Mouse (Mus musculus) lung, embryonic 16.5 days (tissue): ENCODE measurements around the gene Cacng7. TPM values are rescaled to one million over a fixed set of nuclear protein-coding genes. Genes with fewer than 3 reads are reported as not detected.

Experiments
- ATAC-seq: fragments of 200-750 bp; cut with Nextera tagmentation; 2 replicates; pipeline ENCODE4 v1.8.0; 2017; ENCODE audit warnings: low read depth, mild to moderate bottlenecking, moderate library complexity
- H3K27ac ChIP-seq: fragments of 300-500 bp; sonication (generic); 2 replicates; pipeline ENCODE4 v1.5.1; 2014; ENCODE audit warnings: mild to moderate bottlenecking, control low read depth, low read length
- H3K27me3 ChIP-seq: fragments of 300-500 bp; sonication (generic); 2 replicates; pipeline ENCODE4 v1.6.1; 2014; ENCODE audit warnings: low read depth, low read length, mixed read lengths; ENCODE audit not compliant: control insufficient read depth, insufficient read depth
- H3K36me3 ChIP-seq: fragments of 300-500 bp; sonication (generic); 2 replicates; pipeline ENCODE4 v1.6.1; 2014; ENCODE audit warnings: low read length; ENCODE audit not compliant: control insufficient read depth, insufficient read depth
- H3K4me1 ChIP-seq: fragments of 300-500 bp; sonication (generic); replicated peaks from 2 replicates; pipeline ENCODE4 v1.6.1; 2014; ENCODE audit warnings: low read length, mixed read lengths; ENCODE audit not compliant: control insufficient read depth, insufficient read depth
- H3K4me2 ChIP-seq: fragments of 300-500 bp; sonication (generic); 2 replicates; pipeline ENCODE4 v1.6.1; 2014; ENCODE audit warnings: low read depth, low read length, control low read depth
- H3K4me3 ChIP-seq: fragments of 300-500 bp; sonication (generic); 2 replicates; pipeline ENCODE4 v1.5.1; 2014; ENCODE audit warnings: mild to moderate bottlenecking, low read length, control low read depth
- H3K9ac ChIP-seq: fragments of 300-500 bp; sonication (generic); 2 replicates; pipeline ENCODE4 v1.6.1; 2014; ENCODE audit warnings: low read length, control low read depth
- H3K9me3 ChIP-seq: fragments of 300-500 bp; sonication (generic); 2 replicates; pipeline ENCODE4 v1.6.1; 2016; ENCODE audit warnings: low read length; ENCODE audit not compliant: control insufficient read depth
- WGBS: fragments of 180-500 bp; shearing (Covaris S2); extraction: QIAGEN DNeasy Blood & Tissue Kit; methylation state at CpG from one replicate; pipeline ENCODE4 v1.1.7; 2014; 5-methylcytosine and 5-hydroxymethylcytosine counted together
- polyA plus RNA-seq: library from polyadenylated mRNA; unstranded; fragments of >200 nt; fragmentation: Nextera tagmentation; extraction: Ambion mirVana; gene quantifications from 2 replicates; pipeline ENCODE4 v1.2.1, GENCODE M21; 2015

Cacng7 gene
- polyA plus RNA-seq, 1 experiment from 2014 or later, result 0.55 TPM

GRCm38 (mm10) chr7:3314121-3314520 is 18.6 kb upstream of the Cacng7 start:
- Histone ChIP-seq H3K9ac (no peak overlapping the region), H3K27me3 (no peaks in the 10 kb centered on the region), H3K4me2 (no peak overlapping the region), H3K36me3 (no peaks in the 10 kb centered on the region), H3K9me3 (0 out of 2 replicates have a peak, but pooled peaks cover 3% of the 10 kb centered on the region), H3K4me1 (no peaks in the 10 kb centered on the region), H3K27ac (no peak overlapping the region), H3K4me3 (no peak overlapping the region)
- WGBS, result 67% methylated on average over 5 of the region's 5 CpGs
- no peak for ATAC-seq

- no peaks in the 10 kb centered on the region for H3K4me1 ChIP-seq
- ATAC-seq, result no peak
Observed at GRCm38 (mm10) chr7:3317704-3318103, 15.1 kb upstream of the Cacng7 start.

GRCm38 (mm10) chr7:3320856-3321255 is 11.9 kb upstream of the Cacng7 start:
- Histone ChIP-seq H3K9me3 (no peaks in the 10 kb centered on the region), H3K4me3 (no peak overlapping the region), H3K27ac (no peak overlapping the region), H3K9ac (no peak overlapping the region), H3K4me2 (no peak overlapping the region), H3K36me3 (no peaks in the 10 kb centered on the region), H3K27me3 (no peaks in the 10 kb centered on the region), H3K4me1 (no peaks in the 10 kb centered on the region)
- ATAC-seq, result no peak
- WGBS, result 47% methylated on average over 3 of the region's 3 CpGs

More at GRCm38 (mm10) chr7:3317704-3318103, 15.1 kb upstream of the Cacng7 start:
- Histone ChIP-seq H3K9me3 (no peaks in the 10 kb centered on the region), H3K36me3 (no peaks in the 10 kb centered on the region), H3K27me3 (no peaks in the 10 kb centered on the region), H3K4me2 (no peak overlapping the region), H3K9ac (no peak overlapping the region), H3K4me3 (no peak overlapping the region), H3K27ac (no peak overlapping the region)
- 28% methylated on average over 4 of the region's 4 CpGs for WGBS

GRCm38 (mm10) chr7:3323826-3324225 is 8.9 kb upstream of the Cacng7 start:
- no peak overlapping the region for H3K27ac ChIP-seq
- H3K4me2 ChIP-seq, result no peak overlapping the region
- ATAC-seq, result no peak
- no peaks in the 10 kb centered on the region for H3K4me1 ChIP-seq
- no peak overlapping the region for H3K4me3 ChIP-seq
- no peaks in the 10 kb centered on the region for H3K9me3 ChIP-seq
- H3K27me3 ChIP-seq, result no peaks in the 10 kb centered on the region
- WGBS, result 79% methylated on average over 1 of the region's 1 CpGs
- H3K36me3 ChIP-seq, result no peaks in the 10 kb centered on the region
- no peak overlapping the region for H3K9ac ChIP-seq

GRCm38 (mm10) chr7:3327961-3328360 is 4.8 kb upstream of the Cacng7 start:
- Histone ChIP-seq H3K9ac (no peak overlapping the region), H3K27me3 (peaks cover 11% of the 10 kb centered on the region), H3K36me3 (no peaks in the 10 kb centered on the region), H3K4me2 (no peak overlapping the region), H3K27ac (no peak overlapping the region), H3K4me3 (no peak overlapping the region), H3K4me1 (peaks cover 11% of the 10 kb centered on the region), H3K9me3 (no peaks in the 10 kb centered on the region)
- 35% methylated on average over 4 of the region's 4 CpGs for WGBS
- no peak for ATAC-seq

GRCm38 (mm10) chr7:3329776-3330546 is 2.8 kb upstream of the Cacng7 start:
- H3K9ac ChIP-seq, result no peak overlapping the region
- WGBS, result 16% methylated on average over 31 of the region's 31 CpGs
- H3K4me3 ChIP-seq, result no peak overlapping the region
- H3K4me2 ChIP-seq, result peak overlapping the region; percentile 36; the same call in 1 of the 2 replicates
- H3K4me1 ChIP-seq, result peaks cover 18% of the 10 kb centered on the region
- H3K9me3 ChIP-seq, result no peaks in the 10 kb centered on the region
- H3K36me3 ChIP-seq, result no peaks in the 10 kb centered on the region
- peaks cover 18% of the 10 kb centered on the region for H3K27me3 ChIP-seq
- peak; percentile 16; the same call in 1 of the 2 replicates for ATAC-seq
- no peak overlapping the region for H3K27ac ChIP-seq

- no peak for ATAC-seq
- H3K27me3 ChIP-seq, result peaks cover 18% of the 10 kb centered on the region
Observed at GRCm38 (mm10) chr7:3331171-3331570, 1.6 kb upstream of the Cacng7 start.

GRCm38 (mm10) chr7:3331581-3332223 is 1.1 kb upstream of the Cacng7 start:
- 0% methylated on average over 14 of the region's 27 CpGs for WGBS
- Histone ChIP-seq H3K27ac (no peak overlapping the region), H3K9me3 (no peaks in the 10 kb centered on the region), H3K4me3 (peak overlapping the region; percentile 37), H3K27me3 (peaks cover 18% of the 10 kb centered on the region), H3K4me2 (peak overlapping the region; percentile 59), H3K9ac (peak overlapping the region; percentile 52), H3K4me1 (peaks cover 18% of the 10 kb centered on the region), H3K36me3 (no peaks in the 10 kb centered on the region)
- peak; percentile 93 for ATAC-seq

More at GRCm38 (mm10) chr7:3331171-3331570, 1.6 kb upstream of the Cacng7 start:
- peaks cover 18% of the 10 kb centered on the region for H3K4me1 ChIP-seq
- no peaks in the 10 kb centered on the region for H3K9me3 ChIP-seq
- no peak overlapping the region for H3K4me3 ChIP-seq
- H3K9ac ChIP-seq, result no peak overlapping the region
- WGBS, result 47% methylated on average over 6 of the region's 6 CpGs
- no peaks in the 10 kb centered on the region for H3K36me3 ChIP-seq
- no peak overlapping the region for H3K27ac ChIP-seq
- peak overlapping the region; percentile 59 for H3K4me2 ChIP-seq

GRCm38 (mm10) chr7:3332224-3332615 is 535 bp upstream of the Cacng7 start:
- Histone ChIP-seq H3K9me3 (no peaks in the 10 kb centered on the region), H3K27me3 (peaks cover 18% of the 10 kb centered on the region), H3K4me3 (peak overlapping the region; percentile 62), H3K4me2 (peak overlapping the region; percentile 59), H3K4me1 (peaks cover 18% of the 10 kb centered on the region), H3K9ac (peak overlapping the region; percentile 52), H3K27ac (no peak overlapping the region), H3K36me3 (no peaks in the 10 kb centered on the region)
- 0% methylated on average over 4 of the region's 4 CpGs for WGBS
- no peak for ATAC-seq
